Mouse (Mus musculus) lung, adult 2 months (tissue): ENCODE results near the gene Rpgr.

Source experiments
- CTCF ChIP-seq: fragments of 200-500 bp; IDR thresholded peaks from 2 replicates; pipeline ENCODE4 v1.5.1; 2011; ENCODE audit warnings: mild to moderate bottlenecking, low read length, control low read depth; ENCODE audit not compliant: insufficient read depth
- POLR2A ChIP-seq: fragments of 200-500 bp; IDR thresholded peaks from 2 replicates; pipeline ENCODE4 v1.6.1; 2011; ENCODE audit warnings: low read depth, mild to moderate bottlenecking, control low read depth, low read length, borderline replicate concordance; ENCODE audit errors: extremely low read depth

DNA sequence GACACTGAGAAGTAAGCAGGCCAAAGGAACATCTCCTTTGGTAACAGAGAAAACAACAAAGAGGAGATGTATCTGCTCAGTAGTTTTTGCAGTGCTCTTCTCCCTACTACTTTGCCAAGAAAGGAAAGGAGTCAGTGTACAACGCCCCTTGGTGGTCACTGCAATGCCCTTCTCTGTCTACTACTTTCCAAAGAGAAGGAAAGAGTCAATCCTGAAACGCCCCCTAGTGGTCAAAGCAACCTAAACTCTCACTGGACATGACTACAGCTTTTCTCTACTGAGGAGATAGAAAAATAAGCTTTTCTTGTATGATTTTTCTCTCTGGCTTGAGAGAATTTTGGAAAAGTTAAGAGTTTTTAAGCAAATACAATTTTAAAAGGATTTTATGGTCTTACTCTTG lies 15.4 kb downstream of the Rpgr start:
- no peak for TF ChIP-seq POLR2A
- TF ChIP-seq CTCF = no peak
